Mouse (Mus musculus) liver, embryonic 14.5 days (tissue): Measurements from ENCODE around the gene Arl5c. TPM values are rescaled to one million over a fixed set of nuclear protein-coding genes. Genes with fewer than 3 reads are reported as not detected.

Experiments
- ATAC-seq: fragments of 200-750 bp; cut with Nextera tagmentation; 2 replicates; pipeline ENCODE4 v1.8.0; 2017; ENCODE audit warnings: moderate number of reproducible peaks, mild to moderate bottlenecking, moderate library complexity; ENCODE audit not compliant: insufficient read depth
- DNase-seq, 3 experiments: peaks; one replicate each; pipeline ENCODE4 v3.0.0-alpha.2; 2012 to 2013; ENCODE audit warnings: low read depth in 3 of 3, low spot score in 3 of 3
- H3K27ac ChIP-seq: fragments of 300-500 bp; sonication (generic); 2 replicates; pipeline ENCODE4 v1.5.1; 2014; ENCODE audit warnings: moderate library complexity, mild to moderate bottlenecking, control low read depth, inconsistent platforms
- H3K27me3 ChIP-seq: fragments of 300-500 bp; sonication (generic); 2 replicates; pipeline ENCODE4 v1.6.1; 2014; ENCODE audit warnings: mild to moderate bottlenecking, low read length, moderate library complexity; ENCODE audit not compliant: control insufficient read depth, insufficient read depth
- H3K36me3 ChIP-seq: fragments of 300-500 bp; sonication (generic); replicated peaks from 2 replicates; pipeline ENCODE4 v1.6.1; 2014; ENCODE audit warnings: low read depth; ENCODE audit not compliant: control insufficient read depth, insufficient read depth
- H3K4me1 ChIP-seq, 2 experiments: fragments of 200-500 bp in 1 of 2; fragments of 300-500 bp in 1 of 2; sonication (generic) in 1 of 2; replicated peaks; 2 replicates each; pipeline ENCODE4 v1.6.1; 2012 to 2014; ENCODE audit warnings: antibody characterized with exemption in 1 of 2, inconsistent platforms in 1 of 2, low read length in 1 of 2; ENCODE audit not compliant: control insufficient read depth in 2 of 2, insufficient read depth in 2 of 2
- H3K4me2 ChIP-seq: fragments of 300-500 bp; sonication (generic); 2 replicates; pipeline ENCODE4 v1.6.1; 2014; ENCODE audit warnings: low read depth, mild to moderate bottlenecking, control low read depth, moderate library complexity
- H3K4me3 ChIP-seq, 2 experiments: fragments of 200-500 bp in 1 of 2; fragments of 300-500 bp in 1 of 2; sonication (generic) in 1 of 2; 2 replicates each; pipeline ENCODE4 v1.5.1; 2012 to 2014; ENCODE audit warnings: low read depth in 2 of 2, low read length in 2 of 2, mild to moderate bottlenecking in 2 of 2, control low read depth in 1 of 2, inconsistent platforms in 1 of 2, moderate library complexity in 1 of 2; ENCODE audit not compliant: insufficient read depth in 1 of 2
- H3K9ac ChIP-seq: fragments of 300-500 bp; sonication (generic); replicated peaks from 2 replicates; pipeline ENCODE4 v1.6.1; 2014; ENCODE audit warnings: mild to moderate bottlenecking, control low read depth, moderate library complexity
- H3K9me3 ChIP-seq: fragments of 300-500 bp; sonication (generic); 2 replicates; pipeline ENCODE4 v1.6.1; 2016; ENCODE audit warnings: low read length, mixed read lengths; ENCODE audit not compliant: control insufficient read depth
- CTCF ChIP-seq: IDR thresholded peaks from 2 replicates; pipeline ENCODE4 v1.5.1; 2016; ENCODE audit warnings: antibody characterized with exemption, low read depth, control low read depth
- EP300 ChIP-seq: IDR thresholded peaks from 2 replicates; pipeline ENCODE4 v1.6.1; 2016; ENCODE audit warnings: antibody characterized with exemption, low read depth
- WGBS: fragments of 180-500 bp; shearing (Covaris S2); extraction: QIAGEN DNeasy Blood & Tissue Kit; methylation state at CpG from one replicate; pipeline ENCODE4 v1.1.7; 2014; ENCODE audit not compliant: insufficient replicate concordance; 5-methylcytosine and 5-hydroxymethylcytosine counted together
- polyA plus RNA-seq, 2 experiments: library from polyadenylated mRNA; depleted of rRNA in 1 of 2; stranded (reverse) in 1 of 2; unstranded in 1 of 2; fragments of >200 nt; fragmentation: Nextera tagmentation in 1 of 2; extraction: Ambion mirVana in 1 of 2; gene quantifications; 2 replicates each; pipeline versions ENCODE4 v1.2.1 to v1.2.3; 2012 to 2014

Arl5c gene
- polyA plus RNA-seq, 2 experiments, result 2.2 to 6.4 TPM

DNA sequence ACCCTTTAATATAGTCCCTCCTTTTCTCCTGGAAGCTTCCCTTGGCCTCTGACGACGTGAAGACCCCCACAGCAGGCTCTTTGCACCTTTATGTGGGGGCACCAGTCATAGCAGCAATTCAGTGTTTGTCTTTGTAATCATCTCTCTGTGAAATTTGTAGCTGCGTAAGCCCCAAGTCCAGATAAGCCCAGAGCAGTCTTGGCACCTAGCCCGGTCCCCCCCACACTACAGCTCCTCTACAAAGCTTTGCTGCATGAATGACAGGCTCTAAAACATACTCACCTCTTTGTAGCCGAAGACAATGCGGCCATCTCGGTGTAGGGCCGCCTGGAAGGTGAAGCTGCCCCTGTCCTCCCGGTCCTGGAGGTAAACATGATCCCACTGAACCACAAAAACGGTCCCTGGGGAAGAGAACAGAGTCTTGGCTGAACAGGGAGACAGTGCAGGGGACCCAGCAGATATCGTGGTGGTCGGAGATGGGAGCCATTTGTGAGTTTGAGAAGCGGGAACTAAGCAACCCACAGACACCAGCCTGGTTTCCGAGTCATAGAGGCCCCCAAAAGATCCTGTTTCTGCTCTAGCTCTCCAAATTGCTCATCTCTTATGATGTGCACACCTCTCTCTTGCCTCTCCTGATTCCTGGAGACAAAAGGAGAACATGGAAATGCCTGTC, 41.4 kb downstream of the Arl5c start:
- 42% methylated on average over 14 of the region's 14 CpGs for WGBS
- TF ChIP-seq EP300 (no peak), CTCF (no peak)
- no peak for DNase-seq
- no peak overlapping the region for H3K4me3 ChIP-seq
- H3K27ac ChIP-seq, result no peak overlapping the region
- no peaks in the 10 kb centered on the region for H3K36me3 ChIP-seq
- no peak for ATAC-seq
- H3K4me2 ChIP-seq, result no peak overlapping the region
- no peak overlapping the region for H3K9ac ChIP-seq
- H3K27me3 ChIP-seq, result no peaks in the 10 kb centered on the region
- peaks cover 5 to 6% of the 10 kb centered on the region in 2 experiments; a peak in 3 of 4 replicates for H3K4me1 ChIP-seq
- no peaks in the 10 kb centered on the region for H3K9me3 ChIP-seq

DNA sequence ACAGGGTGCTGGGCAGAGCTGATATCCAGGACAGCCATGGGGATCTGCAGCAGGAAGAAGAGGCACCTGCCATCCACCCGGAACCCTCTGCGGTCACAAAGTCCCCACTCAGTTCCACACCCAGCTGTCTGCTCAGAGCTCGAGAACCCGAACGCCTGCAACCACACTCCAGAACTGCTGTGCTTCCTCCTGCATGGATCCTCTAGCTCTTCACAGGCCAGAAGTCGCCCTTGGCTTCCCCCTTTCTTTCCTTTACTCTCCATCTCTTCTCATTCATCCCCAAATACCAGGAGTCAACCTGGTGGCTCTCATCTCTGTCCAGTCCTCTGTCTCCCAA, 42.1 kb downstream of the Arl5c start:
- H3K27me3 ChIP-seq, result no peaks in the 10 kb centered on the region
- TF ChIP-seq EP300, result no peak
- TF ChIP-seq CTCF, result no peak
- ATAC-seq (no peak), DNase-seq (no peak)
- no peak overlapping the region for H3K4me2 ChIP-seq
- H3K9me3 ChIP-seq, result no peaks in the 10 kb centered on the region
- no peak overlapping the region for H3K4me3 ChIP-seq
- 73% methylated on average over 6 of the region's 6 CpGs for WGBS
- no peak overlapping the region for H3K9ac ChIP-seq
- no peak overlapping the region for H3K27ac ChIP-seq
- H3K4me1 ChIP-seq, result peaks cover 5 to 13% of the 10 kb centered on the region in 2 experiments; a peak in 3 of 4 replicates
- no peaks in the 10 kb centered on the region for H3K36me3 ChIP-seq

DNA sequence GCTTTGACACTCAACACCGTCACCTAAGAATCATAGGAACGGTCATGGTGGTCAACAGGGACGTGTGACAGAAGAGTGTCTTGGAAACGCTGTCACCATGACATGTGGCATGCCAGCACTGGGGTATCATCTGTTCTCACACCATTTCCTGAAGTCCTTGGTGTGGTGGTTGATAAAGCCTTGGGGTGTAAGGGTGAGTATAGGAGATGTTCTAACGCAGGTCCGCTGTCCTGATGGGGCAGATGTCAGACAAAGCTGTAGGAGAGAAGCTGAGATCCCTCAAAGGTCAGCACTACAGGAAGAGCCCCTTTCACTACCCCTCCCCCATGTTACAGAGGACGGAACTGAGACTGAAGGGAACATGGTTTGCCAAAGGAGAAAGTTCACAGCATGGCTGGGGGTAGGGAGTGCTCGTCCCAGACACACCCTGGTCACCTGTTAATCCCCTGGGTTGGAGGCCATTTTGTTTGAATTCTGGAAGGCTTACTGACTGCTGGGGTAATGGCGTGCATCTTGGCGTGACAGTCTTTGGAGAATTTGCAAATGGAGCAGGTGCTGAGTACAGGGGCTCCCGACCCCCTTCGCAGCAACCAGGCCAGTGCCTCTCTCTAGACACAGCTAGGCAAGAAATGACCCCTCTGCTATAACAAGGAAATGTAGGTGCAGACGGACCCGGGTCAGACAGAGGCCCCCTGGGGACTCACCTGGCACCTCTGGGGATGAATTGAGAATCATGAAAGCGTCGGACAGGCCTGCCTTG, 42.6 kb downstream of the Arl5c start:
- no peak for ATAC-seq
- no peak for DNase-seq
- Histone ChIP-seq H3K27ac (no peak overlapping the region), H3K9ac (no peak overlapping the region), H3K4me3 (no peak overlapping the region), H3K4me1 (peaks cover 5 to 15% of the 10 kb centered on the region in 2 experiments; a peak in 3 of 4 replicates), H3K4me2 (no peak overlapping the region), H3K9me3 (no peaks in the 10 kb centered on the region), H3K27me3 (no peaks in the 10 kb centered on the region), H3K36me3 (no peaks in the 10 kb centered on the region)
- TF ChIP-seq EP300 (no peak), CTCF (no peak)
- 56% methylated on average over 16 of the region's 16 CpGs for WGBS

DNA sequence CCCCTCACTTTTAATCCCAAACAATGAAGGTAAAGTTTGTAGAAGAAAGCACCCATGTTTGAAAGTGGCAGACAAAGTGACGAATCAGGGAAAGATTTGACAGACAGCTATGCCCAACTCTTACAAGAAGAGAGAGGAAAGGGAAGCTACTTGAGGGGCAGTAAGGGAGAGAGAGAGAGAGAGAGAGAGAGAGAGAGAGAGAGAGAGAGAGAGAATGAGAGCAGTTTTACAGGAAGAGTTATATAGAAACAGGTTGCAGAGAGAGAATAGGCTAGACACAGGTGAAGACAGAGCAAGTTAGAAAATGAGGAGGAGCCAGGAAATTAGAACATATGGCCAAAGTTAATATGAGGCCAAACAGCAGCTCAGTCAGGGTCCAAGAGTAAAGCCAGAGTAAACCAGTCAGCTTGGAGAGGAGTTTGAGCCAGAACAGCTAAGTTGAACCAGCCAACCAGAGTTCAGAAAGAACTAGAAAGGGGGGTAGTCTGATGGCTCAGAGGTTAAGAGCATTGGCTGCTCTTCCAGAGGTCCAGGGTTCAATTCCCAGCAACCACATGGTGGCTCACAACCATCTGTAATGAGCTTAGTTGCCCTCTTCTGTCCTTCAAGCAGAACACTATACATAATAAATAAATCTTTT, 43.5 kb downstream of the Arl5c start:
- H3K4me3 ChIP-seq, result no peak overlapping the region
- no peak overlapping the region for H3K27ac ChIP-seq
- H3K4me2 ChIP-seq, result no peak overlapping the region
- 64% methylated on average over 1 of the region's 1 CpGs for whole genome bisulfite sequencing
- peaks cover 5 to 15% of the 10 kb centered on the region in 2 experiments; a peak in 3 of 4 replicates for H3K4me1 ChIP-seq
- no peaks in the 10 kb centered on the region for H3K36me3 ChIP-seq
- ATAC-seq, result no peak
- no peaks in the 10 kb centered on the region for H3K9me3 ChIP-seq
- no peak for DNase-seq
- H3K9ac ChIP-seq, result no peak overlapping the region
- H3K27me3 ChIP-seq, result no peaks in the 10 kb centered on the region
- no peak for TF ChIP-seq CTCF
- no peak for TF ChIP-seq EP300
